Comparison of ENCODE assay signal across 12 mouse cellular contexts in genomic region chr15:82185062-82185783, GRCm38 (mm10). TPM values are rescaled to one million over a fixed set of nuclear protein-coding genes. Genes with fewer than 3 reads are reported as not detected.
DNase-seq lines count a peak whose midpoint lies in the region; ATAC-seq and TF ChIP-seq lines count a peak whose summit lies in the region.
"Had no signal": no experiment of that assay in that cellular context is flagged by ENCODE, and none has a peak within 500 bp of the region (broad histone marks: within the 10 kb centered on the region; RNA-seq: fewer than 3 reads in every experiment).

No protein-coding gene starts in this region.

- H3K27ac ChIP-seq in heart, postnatal 0 days (ENCODE audit: low read depth): peak overlapping the region; percentile 39
- H3K27ac ChIP-seq in heart, adult 2 months: no peak overlapping the region
- 0 out of 2 replicates have a peak overlapping the region, but pooled peaks have one; percentile 18 for H3K27ac ChIP-seq in midbrain, embryonic 10.5 days (replicated peaks)
- H3K27ac ChIP-seq in midbrain, embryonic 15.5 days: no peak overlapping the region
- peak overlapping the region; percentile 1; the same call in 1 of the 2 replicates for H3K27ac ChIP-seq in limb, embryonic 10.5 days
- H3K27ac ChIP-seq in stomach, embryonic 16.5 days (ENCODE audit: low read length): 0 out of 2 replicates have a peak overlapping the region, but pooled peaks have one; percentile 7
- H3K27ac ChIP-seq: gastrocnemius, adult 2 months; macrophage had no signal

- H3K4me3 ChIP-seq in heart, postnatal 0 days (ENCODE audit: low read depth, low read length): no peak overlapping the region
- H3K4me3 ChIP-seq in heart, adult 2 months: no peak overlapping the region
- no peak overlapping the region for H3K4me3 ChIP-seq in midbrain, embryonic 10.5 days
- H3K4me3 ChIP-seq in midbrain, embryonic 15.5 days: no peak overlapping the region
- no peak overlapping the region for H3K4me3 ChIP-seq in limb, embryonic 10.5 days
- H3K4me3 ChIP-seq in stomach, embryonic 16.5 days (replicated peaks; ENCODE audit: low read length): no peak overlapping the region
- H3K4me3 ChIP-seq: gastrocnemius, adult 2 months had no signal

- intact Hi-C loops in heart, adult 2 months (cut with DNase I): no loop called here

- H3K9ac ChIP-seq in heart, postnatal 0 days (replicated peaks; ENCODE audit: low read depth, low read length): no peak overlapping the region
- H3K9ac ChIP-seq in heart, adult 2 months (ENCODE audit: low read depth, low read length): no peak overlapping the region
- no peak overlapping the region for H3K9ac ChIP-seq in midbrain, embryonic 15.5 days
- H3K9ac ChIP-seq in stomach, embryonic 16.5 days (ENCODE audit: low read length): no peak overlapping the region

- H3K27me3 ChIP-seq in heart, postnatal 0 days (ENCODE audit: control insufficient read depth, insufficient read depth, low read length): no peaks in the 10 kb centered on the region
- no peaks in the 10 kb centered on the region for H3K27me3 ChIP-seq in heart, adult 2 months (ENCODE audit: control insufficient read depth, insufficient read depth, low read length)
- no peaks in the 10 kb centered on the region for H3K27me3 ChIP-seq in midbrain, embryonic 10.5 days (ENCODE audit: low read depth, poor library complexity, severe bottlenecking)
- H3K27me3 ChIP-seq in midbrain, embryonic 15.5 days (replicated peaks): no peaks in the 10 kb centered on the region
- H3K27me3 ChIP-seq in limb, embryonic 10.5 days (ENCODE audit: low read depth, poor library complexity, severe bottlenecking): no peaks in the 10 kb centered on the region
- H3K27me3 ChIP-seq in stomach, embryonic 16.5 days (ENCODE audit: control insufficient read depth, insufficient read depth, low read length): no peaks in the 10 kb centered on the region
- H3K27me3 ChIP-seq: CH12.LX had no signal

- no peak for DNase-seq in heart, postnatal 0 days (ENCODE audit: low spot score)
- DNase-seq in heart, adult 2 months: no peak
- DNase-seq in midbrain, embryonic 10.5 days (ENCODE audit: low spot score): no peak
- DNase-seq in limb, embryonic 10.5 days (ENCODE audit: low spot score): no peak
- DNase-seq: adrenal gland, postnatal 14 days; gastrocnemius, adult 2 months; layer of hippocampus, postnatal 36 days had no signal

- TF ChIP-seq EP300 in heart, postnatal 0 days (IDR thresholded peaks at IDR 0.05; ENCODE audit: low read depth): no peak
- TF ChIP-seq EP300 in heart, adult 2 months (IDR thresholded peaks at IDR 0.05; ENCODE audit: insufficient read depth, low read depth, low read length): no peak

- H3K4me2 ChIP-seq in heart, postnatal 0 days (ENCODE audit: low read depth, low read length): no peak overlapping the region
- H3K4me2 ChIP-seq in midbrain, embryonic 15.5 days: no peak overlapping the region
- no peak overlapping the region for H3K4me2 ChIP-seq in stomach, embryonic 16.5 days (ENCODE audit: low read depth, low read length)

- peaks cover 53% of the 10 kb centered on the region for H3K36me3 ChIP-seq in heart, postnatal 0 days (replicated peaks; ENCODE audit: control insufficient read depth, insufficient read depth, low read length)
- H3K36me3 ChIP-seq in heart, adult 2 months (ENCODE audit: control insufficient read depth, insufficient read depth, low read length): no peaks in the 10 kb centered on the region
- peaks cover 100% of the 10 kb centered on the region for H3K36me3 ChIP-seq in midbrain, embryonic 10.5 days
- H3K36me3 ChIP-seq in midbrain, embryonic 15.5 days (replicated peaks): peaks cover 72% of the 10 kb centered on the region
- H3K36me3 ChIP-seq in limb, embryonic 10.5 days: peaks cover 100% of the 10 kb centered on the region
- H3K36me3 ChIP-seq in stomach, embryonic 16.5 days (ENCODE audit: control insufficient read depth, insufficient read depth, low read length): peaks cover 56% of the 10 kb centered on the region

- H3K9me3 ChIP-seq in heart, postnatal 0 days (replicated peaks; ENCODE audit: control insufficient read depth, low read length): peaks cover 5% of the 10 kb centered on the region; the same call in 1 of the 2 replicates
- H3K9me3 ChIP-seq in midbrain, embryonic 10.5 days (replicated peaks): peaks cover 16% of the 10 kb centered on the region
- H3K9me3 ChIP-seq in midbrain, embryonic 15.5 days: no peaks in the 10 kb centered on the region
- H3K9me3 ChIP-seq in limb, embryonic 10.5 days (replicated peaks): peaks cover 4% of the 10 kb centered on the region; the same call in 1 of the 2 replicates
- peaks cover 7% of the 10 kb centered on the region; the same call in 1 of the 2 replicates for H3K9me3 ChIP-seq in stomach, embryonic 16.5 days (replicated peaks; ENCODE audit: control insufficient read depth, low read length)

- no peak for TF ChIP-seq POLR2A in heart, adult 2 months (IDR thresholded peaks at IDR 0.05; ENCODE audit: insufficient read depth, low read depth, low read length)

- no peaks in the 10 kb centered on the region for H3K79me2 ChIP-seq in heart, adult 2 months (replicated peaks; ENCODE audit: control insufficient read depth, insufficient read depth, low read length)

- no peak for ATAC-seq in heart, postnatal 0 days (ENCODE audit: insufficient read depth, low read depth)
- ATAC-seq in midbrain, embryonic 15.5 days (replicated peaks): no peak
- no peak for ATAC-seq in stomach, embryonic 16.5 days (ENCODE audit: insufficient read depth, low FRiP score)
- ATAC-seq in megakaryocyte-erythroid progenitor cell, adult 5-6 weeks (replicated peaks; ENCODE audit: low FRiP score, low TSS enrichment, poor library complexity, severe bottlenecking): no peak

- 87% methylated on average over 14 of the region's 14 CpGs for WGBS in heart, postnatal 0 days
- whole genome bisulfite sequencing in heart, adult 2 months: 91% methylated on average over 14 of the region's 14 CpGs
- WGBS in midbrain, embryonic 10.5 days: 92% methylated on average over 14 of the region's 14 CpGs
- 89% methylated on average over 14 of the region's 14 CpGs for WGBS in midbrain, embryonic 15.5 days
- WGBS in limb, embryonic 10.5 days: 88% methylated on average over 14 of the region's 14 CpGs
- 79% methylated on average over 14 of the region's 14 CpGs for WGBS in stomach, embryonic 16.5 days

- no peak for TF ChIP-seq CTCF in heart, postnatal 0 days (IDR thresholded peaks at IDR 0.05; ENCODE audit: low read depth)
- TF ChIP-seq CTCF in heart, adult 2 months (IDR thresholded peaks at IDR 0.05): no peak

- peaks cover 34% of the 10 kb centered on the region for H3K4me1 ChIP-seq in heart, postnatal 0 days (ENCODE audit: control insufficient read depth, insufficient read depth)
- peaks cover 1% of the 10 kb centered on the region; the same call in 1 of the 2 replicates for H3K4me1 ChIP-seq in heart, adult 2 months (ENCODE audit: control insufficient read depth, insufficient read depth, low read length)
- H3K4me1 ChIP-seq in midbrain, embryonic 10.5 days: no peaks in the 10 kb centered on the region
- H3K4me1 ChIP-seq in midbrain, embryonic 15.5 days: no peaks in the 10 kb centered on the region
- no peaks in the 10 kb centered on the region for H3K4me1 ChIP-seq in limb, embryonic 10.5 days
- H3K4me1 ChIP-seq in stomach, embryonic 16.5 days (ENCODE audit: control insufficient read depth, insufficient read depth, low read length): no peaks in the 10 kb centered on the region

RNA-seq across cellular contexts. Expression of gene Shisa8, which starts 27.4 kb away (rescaled TPM):
- 0.19 and 7.5 TPM in 2 replicates for total RNA-seq in heart, postnatal 0 days (2014; rRNA removed; ENCODE audit: low replicate concordance)
- 0.07 and 0.23 TPM in 2 replicates for polyA plus RNA-seq in heart, postnatal 0 days (2015; fragmentation: Nextera tagmentation; extraction: Ambion mirVana)
- total RNA-seq in heart, adult 2 months (2021): under 1 TPM; 0.13 to 0.23 TPM
- polyA plus RNA-seq in heart, adult 2 months (2012; rRNA removed): 0.15 and 0.21 TPM in 2 replicates
- polyA plus RNA-seq in midbrain, embryonic 10.5 days (2016; fragmentation: Nextera tagmentation; extraction: Ambion mirVana): 0.16 and 0.52 TPM in 2 replicates
- polyA plus RNA-seq in midbrain, embryonic 15.5 days (2015; fragmentation: Nextera tagmentation; extraction: Ambion mirVana): 1.1 and 1.5 TPM in 2 replicates
- 0.15 TPM in 1 of 2 replicates, not detected in the other for polyA plus RNA-seq in limb, embryonic 10.5 days (2016; fragmentation: Nextera tagmentation; extraction: Ambion mirVana)
- not detected in 2 replicates for polyA plus RNA-seq in stomach, embryonic 16.5 days (2015; fragmentation: Nextera tagmentation; extraction: Ambion mirVana)
- total RNA-seq in megakaryocyte-erythroid progenitor cell, adult 5-6 weeks (2014; fragmentation: Nextera tagmentation): not detected in 2 replicates
- not detected in 2 replicates for total RNA-seq in megakaryocyte-erythroid progenitor cell, adult 5-6 weeks (2017)
- total RNA-seq: gastrocnemius, adult 2 months had no signal
- polyA plus RNA-seq: macrophage had no signal

RNA-seq across cellular contexts. Expression of gene Srebf2, which starts 38.2 kb away (rescaled TPM):
- total RNA-seq in heart, postnatal 0 days (2014; rRNA removed; ENCODE audit: low replicate concordance): 86.3 and 90.3 TPM in 2 replicates
- 58.0 and 68.3 TPM in 2 replicates for polyA plus RNA-seq in heart, postnatal 0 days (2015; fragmentation: Nextera tagmentation; extraction: Ambion mirVana)
- total RNA-seq in heart, adult 2 months (2021): 10 to 100 TPM; 22.4 to 24.2 TPM
- 33.3 and 45.3 TPM in 2 replicates for polyA plus RNA-seq in heart, adult 2 months (2012; rRNA removed)
- polyA plus RNA-seq in midbrain, embryonic 10.5 days (2016; fragmentation: Nextera tagmentation; extraction: Ambion mirVana): 214 and 239 TPM in 2 replicates
- polyA plus RNA-seq in midbrain, embryonic 15.5 days (2015; fragmentation: Nextera tagmentation; extraction: Ambion mirVana): 220 and 224 TPM in 2 replicates
- 182 and 190 TPM in 2 replicates for polyA plus RNA-seq in limb, embryonic 10.5 days (2016; fragmentation: Nextera tagmentation; extraction: Ambion mirVana)
- polyA plus RNA-seq in stomach, embryonic 16.5 days (2015; fragmentation: Nextera tagmentation; extraction: Ambion mirVana): 161 and 169 TPM in 2 replicates
- total RNA-seq in megakaryocyte-erythroid progenitor cell, adult 5-6 weeks (2014; fragmentation: Nextera tagmentation): 41.0 and 43.3 TPM in 2 replicates
- total RNA-seq in megakaryocyte-erythroid progenitor cell, adult 5-6 weeks (2017): 24.7 and 26.0 TPM in 2 replicates

RNA-seq across cellular contexts. Expression of gene Tnfrsf13c, which starts 38.9 kb away (rescaled TPM):
- total RNA-seq in heart, postnatal 0 days (2014; rRNA removed; ENCODE audit: low replicate concordance): 1.5 TPM in 1 of 2 replicates, not detected in the other
- not detected in 2 replicates for polyA plus RNA-seq in heart, postnatal 0 days (2015; fragmentation: Nextera tagmentation; extraction: Ambion mirVana)
- total RNA-seq in heart, adult 2 months (2021): under 1 TPM; 0.16 to 0.18 TPM
- polyA plus RNA-seq in heart, adult 2 months (2012; rRNA removed): 0.44 and 0.86 TPM in 2 replicates
- 0.07 TPM in 1 of 2 replicates, not detected in the other for polyA plus RNA-seq in midbrain, embryonic 10.5 days (2016; fragmentation: Nextera tagmentation; extraction: Ambion mirVana)
- 0.08 and 0.26 TPM in 2 replicates for polyA plus RNA-seq in midbrain, embryonic 15.5 days (2015; fragmentation: Nextera tagmentation; extraction: Ambion mirVana)
- polyA plus RNA-seq in limb, embryonic 10.5 days (2016; fragmentation: Nextera tagmentation; extraction: Ambion mirVana): 0.15 and 0.33 TPM in 2 replicates
- 0.10 TPM in 1 of 2 replicates, not detected in the other for polyA plus RNA-seq in stomach, embryonic 16.5 days (2015; fragmentation: Nextera tagmentation; extraction: Ambion mirVana)
- 0.49 and 1.2 TPM in 2 replicates for total RNA-seq in megakaryocyte-erythroid progenitor cell, adult 5-6 weeks (2014; fragmentation: Nextera tagmentation)
- 0.46 and 0.75 TPM in 2 replicates for total RNA-seq in megakaryocyte-erythroid progenitor cell, adult 5-6 weeks (2017)
- total RNA-seq: gastrocnemius, adult 2 months had no signal

RNA-seq across cellular contexts. Expression of gene Ccdc134, which starts 57.5 kb away (rescaled TPM):
- total RNA-seq in heart, postnatal 0 days (2014; rRNA removed; ENCODE audit: low replicate concordance): 4.9 and 6.9 TPM in 2 replicates
- polyA plus RNA-seq in heart, postnatal 0 days (2015; fragmentation: Nextera tagmentation; extraction: Ambion mirVana): 5.9 and 6.5 TPM in 2 replicates
- total RNA-seq in heart, adult 2 months (2021): 1 to 10 TPM; 3.9 to 4.0 TPM
- polyA plus RNA-seq in heart, adult 2 months (2012; rRNA removed): 4.8 and 6.6 TPM in 2 replicates
- polyA plus RNA-seq in midbrain, embryonic 10.5 days (2016; fragmentation: Nextera tagmentation; extraction: Ambion mirVana): 23.0 and 25.6 TPM in 2 replicates
- polyA plus RNA-seq in midbrain, embryonic 15.5 days (2015; fragmentation: Nextera tagmentation; extraction: Ambion mirVana): 12.2 and 12.7 TPM in 2 replicates
- polyA plus RNA-seq in limb, embryonic 10.5 days (2016; fragmentation: Nextera tagmentation; extraction: Ambion mirVana): 22.8 and 23.6 TPM in 2 replicates
- 15.9 and 17.2 TPM in 2 replicates for polyA plus RNA-seq in stomach, embryonic 16.5 days (2015; fragmentation: Nextera tagmentation; extraction: Ambion mirVana)
- 14.3 and 17.4 TPM in 2 replicates for total RNA-seq in megakaryocyte-erythroid progenitor cell, adult 5-6 weeks (2014; fragmentation: Nextera tagmentation)
- 11.8 and 17.4 TPM in 2 replicates for total RNA-seq in megakaryocyte-erythroid progenitor cell, adult 5-6 weeks (2017)

RNA-seq across cellular contexts. Expression of gene Cenpm, which starts 59.3 kb away (rescaled TPM):
- total RNA-seq in heart, postnatal 0 days (2014; rRNA removed; ENCODE audit: low replicate concordance): 16.7 and 25.7 TPM in 2 replicates
- polyA plus RNA-seq in heart, postnatal 0 days (2015; fragmentation: Nextera tagmentation; extraction: Ambion mirVana): 22.5 and 25.6 TPM in 2 replicates
- total RNA-seq in heart, adult 2 months (2021): under 1 TPM; 0.39 to 0.42 TPM
- 0.76 and 1.7 TPM in 2 replicates for polyA plus RNA-seq in heart, adult 2 months (2012; rRNA removed)
- polyA plus RNA-seq in midbrain, embryonic 10.5 days (2016; fragmentation: Nextera tagmentation; extraction: Ambion mirVana): 94.9 and 102 TPM in 2 replicates
- polyA plus RNA-seq in midbrain, embryonic 15.5 days (2015; fragmentation: Nextera tagmentation; extraction: Ambion mirVana): 10.7 and 13.6 TPM in 2 replicates
- polyA plus RNA-seq in limb, embryonic 10.5 days (2016; fragmentation: Nextera tagmentation; extraction: Ambion mirVana): 83.9 and 86.0 TPM in 2 replicates
- polyA plus RNA-seq in stomach, embryonic 16.5 days (2015; fragmentation: Nextera tagmentation; extraction: Ambion mirVana): 44.4 and 51.6 TPM in 2 replicates
- total RNA-seq in megakaryocyte-erythroid progenitor cell, adult 5-6 weeks (2014; fragmentation: Nextera tagmentation): 20.7 and 53.8 TPM in 2 replicates
- 19.0 and 23.2 TPM in 2 replicates for total RNA-seq in megakaryocyte-erythroid progenitor cell, adult 5-6 weeks (2017)
- total RNA-seq: gastrocnemius, adult 2 months had no signal

Comparison
In these comparisons a context has a peak if more than half of its experiments do, and no peak if none do; other contexts are left out.
1. H3K27ac ChIP-seq: peak in heart, postnatal 0 days (single experiment), midbrain, embryonic 10.5 days (single experiment), limb, embryonic 10.5 days (single experiment) and stomach, embryonic 16.5 days (single experiment); none in heart, adult 2 months (single experiment) and midbrain, embryonic 15.5 days (single experiment).